Comparison of ENCODE assay signal across 13 mouse cellular contexts in the genomic region with DNA sequence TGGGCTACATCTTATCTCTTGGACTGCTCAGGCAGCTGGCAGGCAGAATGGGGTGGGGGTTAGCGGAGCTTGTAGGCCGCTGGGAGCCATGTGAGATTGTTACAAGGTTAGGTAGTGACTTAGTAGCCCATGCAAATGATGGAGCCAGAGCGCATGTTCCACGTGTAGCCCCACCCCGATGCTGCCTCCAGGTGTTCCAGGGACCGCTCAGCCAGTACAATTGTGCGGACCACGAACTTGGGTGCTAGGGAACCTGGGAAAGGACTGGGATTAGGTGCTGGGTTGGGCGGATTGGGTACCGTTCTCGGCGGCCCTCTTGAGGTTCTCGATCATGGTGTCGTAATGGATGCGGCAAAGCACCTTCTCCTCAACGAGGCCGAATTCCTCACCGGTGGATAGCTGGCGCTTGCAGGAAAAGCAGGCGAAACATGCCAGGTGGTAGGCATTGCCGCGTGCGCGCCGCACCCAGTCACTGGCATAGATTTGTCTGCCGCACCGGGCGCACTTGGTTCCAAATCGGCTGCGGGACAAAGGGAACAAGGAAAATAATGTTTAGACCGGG. TPM values are rescaled to one million over a fixed set of nuclear protein-coding genes. Genes with fewer than 3 reads are reported as not detected.
A peak's percentile ranks its signal among the peaks of the same experiment; 100 is the strongest.
DNase-seq lines count a peak whose midpoint lies in the region; ATAC-seq and TF ChIP-seq lines count a peak whose summit lies in the region.
"Had no signal": no experiment of that assay in that cellular context is flagged by ENCODE, and none has a peak within 500 bp of the region (broad histone marks: within the 10 kb centered on the region; RNA-seq: fewer than 3 reads in every experiment).

No protein-coding gene starts in this region.

- no peak for TF ChIP-seq EP300 in stomach, postnatal 0 days (optimal IDR thresholded peaks at IDR 0.05)

- H3K4me2 ChIP-seq in heart, embryonic 12.5 days, result no peak overlapping the region
- no peak overlapping the region for H3K4me2 ChIP-seq in midbrain, embryonic 11.5 days
- no peak overlapping the region for H3K4me2 ChIP-seq in midbrain, embryonic 13.5 days (replicated peaks)
- peak overlapping the region; percentile 27 for H3K4me2 ChIP-seq in forebrain, embryonic 16.5 days (ENCODE audit: low read length)
- no peak overlapping the region for H3K4me2 ChIP-seq in stomach, postnatal 0 days (replicated peaks; ENCODE audit: low read depth)
- H3K4me2 ChIP-seq: liver, embryonic 15.5 days; midbrain, embryonic 12.5 days had no signal

- WGBS in heart, embryonic 12.5 days, result 3% methylated on average over 31 of the region's 31 CpGs
- WGBS in midbrain, embryonic 11.5 days, result 2% methylated on average over 31 of the region's 31 CpGs
- WGBS in midbrain, embryonic 13.5 days, result 2% methylated on average over 31 of the region's 31 CpGs
- WGBS in forebrain, embryonic 16.5 days, result 6% methylated on average over 31 of the region's 31 CpGs
- WGBS in stomach, postnatal 0 days, result 10% methylated on average over 31 of the region's 31 CpGs

- H3K9ac ChIP-seq in heart, embryonic 12.5 days, result no peak overlapping the region
- H3K9ac ChIP-seq in midbrain, embryonic 11.5 days (ENCODE audit: low read length), result no peak overlapping the region
- H3K9ac ChIP-seq in midbrain, embryonic 13.5 days (replicated peaks), result no peak overlapping the region
- H3K9ac ChIP-seq in forebrain, embryonic 16.5 days (replicated peaks; ENCODE audit: low read depth, low read length), result 0 out of 2 replicates have a peak overlapping the region, but pooled peaks have one; percentile 3
- no peak overlapping the region for H3K9ac ChIP-seq in stomach, postnatal 0 days (ENCODE audit: low read length)
- H3K9ac ChIP-seq: liver, embryonic 15.5 days; midbrain, embryonic 12.5 days had no signal

- H3K9me3 ChIP-seq in heart, embryonic 12.5 days (replicated peaks), result no peaks in the 10 kb centered on the region
- H3K9me3 ChIP-seq in midbrain, embryonic 11.5 days (ENCODE audit: control insufficient read depth, low read length), result no peaks in the 10 kb centered on the region
- H3K9me3 ChIP-seq in midbrain, embryonic 13.5 days, result no peaks in the 10 kb centered on the region
- H3K9me3 ChIP-seq in forebrain, embryonic 16.5 days (ENCODE audit: control insufficient read depth, low read length), result no peaks in the 10 kb centered on the region
- no peaks in the 10 kb centered on the region for H3K9me3 ChIP-seq in stomach, postnatal 0 days (ENCODE audit: control insufficient read depth, low read length)
- H3K9me3 ChIP-seq: heart, embryonic 10.5 days; liver, embryonic 15.5 days; midbrain, embryonic 12.5 days had no signal

- intact Hi-C loops in heart, postnatal 25 days (cut with DNase I), result no loop called here

- ATAC-seq in heart, embryonic 12.5 days (ENCODE audit: insufficient number of reproducible peaks, low FRiP score), result no peak
- ATAC-seq in midbrain, embryonic 11.5 days (ENCODE audit: low FRiP score), result no peak
- ATAC-seq in midbrain, embryonic 13.5 days, result no peak
- no peak for ATAC-seq in forebrain, embryonic 16.5 days
- no peak for ATAC-seq in stomach, postnatal 0 days (ENCODE audit: low FRiP score, low TSS enrichment)

- no peak for TF ChIP-seq CTCF in stomach, postnatal 0 days (IDR thresholded peaks at IDR 0.05; ENCODE audit: low read depth)

- H3K4me1 ChIP-seq in heart, embryonic 12.5 days (replicated peaks), result peaks cover 21% of the 10 kb centered on the region
- H3K4me1 ChIP-seq in midbrain, embryonic 11.5 days (ENCODE audit: control insufficient read depth, insufficient read depth, low read length), result peaks cover 12% of the 10 kb centered on the region
- H3K4me1 ChIP-seq in midbrain, embryonic 13.5 days (replicated peaks), result peaks cover 15% of the 10 kb centered on the region
- peaks cover 18% of the 10 kb centered on the region for H3K4me1 ChIP-seq in forebrain, embryonic 16.5 days (replicated peaks; ENCODE audit: control insufficient read depth, insufficient read depth, low read length)
- 0 out of 2 replicates have a peak, but pooled peaks cover 3% of the 10 kb centered on the region for H3K4me1 ChIP-seq in stomach, postnatal 0 days (replicated peaks; ENCODE audit: control insufficient read depth, insufficient read depth)

- no peaks in the 10 kb centered on the region for H3K36me3 ChIP-seq in heart, embryonic 12.5 days
- no peaks in the 10 kb centered on the region for H3K36me3 ChIP-seq in midbrain, embryonic 11.5 days (ENCODE audit: control insufficient read depth, insufficient read depth, low read length)
- no peaks in the 10 kb centered on the region for H3K36me3 ChIP-seq in midbrain, embryonic 13.5 days
- no peaks in the 10 kb centered on the region for H3K36me3 ChIP-seq in forebrain, embryonic 16.5 days (ENCODE audit: control insufficient read depth, insufficient read depth)
- no peaks in the 10 kb centered on the region for H3K36me3 ChIP-seq in stomach, postnatal 0 days (ENCODE audit: control insufficient read depth, insufficient read depth, low read length)
- H3K36me3 ChIP-seq: heart, embryonic 10.5 days; liver, embryonic 15.5 days; midbrain, embryonic 12.5 days had no signal

- H3K27me3 ChIP-seq in heart, embryonic 12.5 days (replicated peaks), result peaks cover 100% of the 10 kb centered on the region
- peaks cover 100% of the 10 kb centered on the region for H3K27me3 ChIP-seq in midbrain, embryonic 11.5 days (ENCODE audit: control insufficient read depth, insufficient read depth, low read length)
- peaks cover 100% of the 10 kb centered on the region for H3K27me3 ChIP-seq in midbrain, embryonic 13.5 days
- H3K27me3 ChIP-seq in forebrain, embryonic 16.5 days (replicated peaks; ENCODE audit: control insufficient read depth, insufficient read depth, low read length), result peaks cover 89% of the 10 kb centered on the region
- H3K27me3 ChIP-seq in stomach, postnatal 0 days (ENCODE audit: control insufficient read depth, insufficient read depth, low read length), result peaks cover 32% of the 10 kb centered on the region; the same call in 1 of the 2 replicates

- H3K27ac ChIP-seq in heart, embryonic 12.5 days (ENCODE audit: poor library complexity, severe bottlenecking), result no peak overlapping the region
- no peak overlapping the region for H3K27ac ChIP-seq in midbrain, embryonic 11.5 days (ENCODE audit: low read depth, low read length)
- H3K27ac ChIP-seq in midbrain, embryonic 13.5 days, result no peak overlapping the region
- no peak overlapping the region; the same call in 1 of the 2 replicates for H3K27ac ChIP-seq in forebrain, embryonic 16.5 days (ENCODE audit: low read length)
- no peak overlapping the region for H3K27ac ChIP-seq in stomach, postnatal 0 days (replicated peaks)
- H3K27ac ChIP-seq: heart, embryonic 10.5 days; liver, embryonic 15.5 days; midbrain, embryonic 12.5 days had no signal

- 0 out of 2 replicates have a peak overlapping the region, but pooled peaks have one; percentile 8 for H3K4me3 ChIP-seq in heart, embryonic 12.5 days
- H3K4me3 ChIP-seq in midbrain, embryonic 11.5 days (ENCODE audit: low read depth, low read length), result no peak overlapping the region
- no peak overlapping the region for H3K4me3 ChIP-seq in midbrain, embryonic 13.5 days (replicated peaks)
- peak overlapping the region; percentile 18 for H3K4me3 ChIP-seq in forebrain, embryonic 16.5 days (replicated peaks; ENCODE audit: low read length)
- H3K4me3 ChIP-seq in stomach, postnatal 0 days (ENCODE audit: low read depth, low read length), result no peak overlapping the region
- H3K4me3 ChIP-seq: heart, embryonic 10.5 days; liver, embryonic 15.5 days; midbrain, embryonic 12.5 days had no signal

- no peak for DNase-seq in heart, postnatal 25 days (ENCODE audit: low spot score)
- DNase-seq in midbrain, embryonic 11.5 days (ENCODE audit: low spot score, missing footprints), result peak; percentile 94
- peak; percentile 21 for DNase-seq in stomach, postnatal 0 days (ENCODE audit: low spot score)
- no peak for DNase-seq in right cerebral cortex, postnatal 36 days (ENCODE audit: low spot score in 2 of 2)
- DNase-seq in thymus, adult 18-20 months, result no peak
- DNase-seq: kidney, adult 9 months; thymus, postnatal 36 days had no signal

RNA-seq across cellular contexts. Expression of a gene that starts 11.2 kb away (rescaled TPM):
- polyA plus RNA-seq in heart, embryonic 12.5 days (2016; fragmentation: Nextera tagmentation; extraction: Ambion mirVana), result 0.46 and 0.55 TPM in 2 replicates
- total RNA-seq in heart, postnatal 25 days (2021), result 1 to 10 TPM; 5.1 to 5.6 TPM
- polyA plus RNA-seq in midbrain, embryonic 11.5 days (2014; fragmentation: Nextera tagmentation; extraction: Ambion mirVana), result 0.92 and 1.3 TPM in 2 replicates
- 3.0 and 3.6 TPM in 2 replicates for polyA plus RNA-seq in midbrain, embryonic 13.5 days (2015; fragmentation: Nextera tagmentation; extraction: Ambion mirVana)
- 37.0 and 48.1 TPM in 2 replicates for polyA plus RNA-seq in forebrain, embryonic 16.5 days (2015; fragmentation: Nextera tagmentation; extraction: Ambion mirVana)
- 0.41 and 0.79 TPM in 2 replicates for polyA plus RNA-seq in stomach, postnatal 0 days (2015; fragmentation: Nextera tagmentation; extraction: Ambion mirVana)

RNA-seq across cellular contexts. Expression of a gene that starts 42.2 kb away (rescaled TPM):
- polyA plus RNA-seq in heart, embryonic 12.5 days (2016; fragmentation: Nextera tagmentation; extraction: Ambion mirVana), result 26.3 and 34.2 TPM in 2 replicates
- 10 to 100 TPM; 41.9 to 43.3 TPM for total RNA-seq in heart, postnatal 25 days (2021)
- polyA plus RNA-seq in midbrain, embryonic 11.5 days (2014; fragmentation: Nextera tagmentation; extraction: Ambion mirVana), result 29.9 and 30.8 TPM in 2 replicates
- 23.0 and 24.5 TPM in 2 replicates for polyA plus RNA-seq in midbrain, embryonic 13.5 days (2015; fragmentation: Nextera tagmentation; extraction: Ambion mirVana)
- polyA plus RNA-seq in forebrain, embryonic 16.5 days (2015; fragmentation: Nextera tagmentation; extraction: Ambion mirVana), result 26.4 and 30.9 TPM in 2 replicates
- polyA plus RNA-seq in stomach, postnatal 0 days (2015; fragmentation: Nextera tagmentation; extraction: Ambion mirVana), result 19.2 and 21.0 TPM in 2 replicates

RNA-seq across cellular contexts. Expression of a gene that starts 42.6 kb away (rescaled TPM):
- polyA plus RNA-seq in heart, embryonic 12.5 days (2016; fragmentation: Nextera tagmentation; extraction: Ambion mirVana), result 52.4 and 56.1 TPM in 2 replicates
- 10 to 100 TPM; 34.5 to 38.1 TPM for total RNA-seq in heart, postnatal 25 days (2021)
- 119 and 127 TPM in 2 replicates for polyA plus RNA-seq in midbrain, embryonic 11.5 days (2014; fragmentation: Nextera tagmentation; extraction: Ambion mirVana)
- 159 and 168 TPM in 2 replicates for polyA plus RNA-seq in midbrain, embryonic 13.5 days (2015; fragmentation: Nextera tagmentation; extraction: Ambion mirVana)
- 158 and 165 TPM in 2 replicates for polyA plus RNA-seq in forebrain, embryonic 16.5 days (2015; fragmentation: Nextera tagmentation; extraction: Ambion mirVana)
- 33.7 and 34.0 TPM in 2 replicates for polyA plus RNA-seq in stomach, postnatal 0 days (2015; fragmentation: Nextera tagmentation; extraction: Ambion mirVana)

RNA-seq across cellular contexts. Expression of a gene that starts 44.7 kb away (rescaled TPM):
- not detected in 2 replicates for polyA plus RNA-seq in heart, embryonic 12.5 days (2016; fragmentation: Nextera tagmentation; extraction: Ambion mirVana)
- total RNA-seq in heart, postnatal 25 days (2021), result not detected
- 0.33 TPM in 1 of 2 replicates, not detected in the other for polyA plus RNA-seq in midbrain, embryonic 11.5 days (2014; fragmentation: Nextera tagmentation; extraction: Ambion mirVana)
- polyA plus RNA-seq in midbrain, embryonic 13.5 days (2015; fragmentation: Nextera tagmentation; extraction: Ambion mirVana), result 1.1 and 1.2 TPM in 2 replicates
- 1.5 and 2.2 TPM in 2 replicates for polyA plus RNA-seq in forebrain, embryonic 16.5 days (2015; fragmentation: Nextera tagmentation; extraction: Ambion mirVana)
- not detected in 2 replicates for polyA plus RNA-seq in stomach, postnatal 0 days (2015; fragmentation: Nextera tagmentation; extraction: Ambion mirVana)
- polyA plus RNA-seq: heart, embryonic 10.5 days; liver, embryonic 15.5 days had no signal

RNA-seq across cellular contexts. Expression of a gene that starts 44.8 kb away (rescaled TPM):
- 287 and 300 TPM in 2 replicates for polyA plus RNA-seq in heart, embryonic 12.5 days (2016; fragmentation: Nextera tagmentation; extraction: Ambion mirVana)
- 100 to 1,000 TPM; 676 to 685 TPM for total RNA-seq in heart, postnatal 25 days (2021)
- 184 and 186 TPM in 2 replicates for polyA plus RNA-seq in midbrain, embryonic 11.5 days (2014; fragmentation: Nextera tagmentation; extraction: Ambion mirVana)
- 238 and 239 TPM in 2 replicates for polyA plus RNA-seq in midbrain, embryonic 13.5 days (2015; fragmentation: Nextera tagmentation; extraction: Ambion mirVana)
- 240 and 273 TPM in 2 replicates for polyA plus RNA-seq in forebrain, embryonic 16.5 days (2015; fragmentation: Nextera tagmentation; extraction: Ambion mirVana)
- polyA plus RNA-seq in stomach, postnatal 0 days (2015; fragmentation: Nextera tagmentation; extraction: Ambion mirVana), result 237 and 242 TPM in 2 replicates

Comparison
In these comparisons a context has a peak if more than half of its experiments do, and no peak if none do; other contexts are left out.
1. H3K4me3 ChIP-seq: peak in heart, embryonic 12.5 days (single experiment) and forebrain, embryonic 16.5 days (single experiment); none in midbrain, embryonic 11.5 days (single experiment), midbrain, embryonic 13.5 days (single experiment) and stomach, postnatal 0 days (single experiment).
2. DNase-seq: peak in midbrain, embryonic 11.5 days (single experiment) and stomach, postnatal 0 days (single experiment); none in heart, postnatal 25 days (single experiment), right cerebral cortex, postnatal 36 days (0 of 2) and thymus, adult 18-20 months (0 of 2).